Mouse (Mus musculus) fibroblast of lung, adult 2 months (primary cell): ENCODE data around the gene Ptrh2.
"Not testable (repeated sequence)": the region's sequence is repeated elsewhere in the genome, so short reads cannot be mapped to it uniquely, and the experiment has no call there.

Source experiments
- DNase-seq: peaks from one replicate; pipeline ENCODE4 v3.0.0-alpha.2; 2011; ENCODE audit warnings: low read depth

The Ptrh2 gene

DNA sequence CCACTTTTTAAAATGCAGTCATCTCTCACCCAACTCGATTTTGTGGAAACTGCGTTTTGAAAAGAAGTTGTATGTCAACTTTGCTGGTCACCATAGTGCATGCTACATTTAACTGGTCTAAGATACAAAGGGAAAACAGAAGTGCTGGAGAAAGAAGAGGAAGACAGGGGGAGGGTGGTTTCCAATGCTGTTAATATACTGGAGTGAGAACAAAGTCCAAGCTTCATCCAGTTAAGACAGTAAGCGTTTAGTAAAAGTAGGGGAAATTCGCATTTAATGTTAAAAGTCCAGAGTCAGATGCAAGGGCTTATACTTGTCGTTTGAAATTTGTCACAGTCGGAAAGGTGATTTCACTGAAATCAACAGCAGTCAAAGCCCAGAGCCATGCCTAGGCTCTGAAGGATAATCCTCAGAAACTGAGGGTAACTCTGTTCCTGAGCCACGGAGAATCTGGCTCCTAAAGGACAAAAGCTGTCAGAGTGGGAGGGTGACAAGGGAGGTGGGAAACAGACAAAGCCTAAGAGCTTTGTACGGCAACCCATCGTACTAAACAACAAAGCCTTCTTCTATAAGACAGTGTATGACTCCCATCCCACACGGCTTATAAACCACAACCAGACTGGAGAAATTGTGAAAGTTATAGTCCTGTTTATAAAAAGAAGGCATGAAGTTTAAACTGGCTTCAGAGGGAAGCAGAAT, 50.6 kb downstream of the Ptrh2 start:
- no peak for DNase-seq

DNA sequence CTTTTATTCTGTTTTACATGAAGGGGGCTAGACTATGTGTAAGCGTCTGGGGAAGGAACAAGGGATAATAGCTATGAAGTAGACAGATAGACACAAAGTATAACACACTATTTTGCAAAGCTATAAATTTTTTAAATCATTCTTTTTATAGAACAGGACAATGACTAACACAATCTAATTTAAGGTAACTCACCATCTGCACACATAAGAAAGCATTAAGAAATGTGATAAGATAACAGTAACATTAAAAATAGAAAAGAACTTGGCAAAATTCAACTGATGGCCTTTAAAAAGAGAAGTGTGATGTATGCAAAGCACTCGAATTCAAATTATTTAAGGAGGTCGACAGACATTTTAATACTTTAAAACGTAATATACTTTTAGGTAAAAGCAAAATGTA, 51.2 kb downstream of the Ptrh2 start:
- DNase-seq = no peak

DNA sequence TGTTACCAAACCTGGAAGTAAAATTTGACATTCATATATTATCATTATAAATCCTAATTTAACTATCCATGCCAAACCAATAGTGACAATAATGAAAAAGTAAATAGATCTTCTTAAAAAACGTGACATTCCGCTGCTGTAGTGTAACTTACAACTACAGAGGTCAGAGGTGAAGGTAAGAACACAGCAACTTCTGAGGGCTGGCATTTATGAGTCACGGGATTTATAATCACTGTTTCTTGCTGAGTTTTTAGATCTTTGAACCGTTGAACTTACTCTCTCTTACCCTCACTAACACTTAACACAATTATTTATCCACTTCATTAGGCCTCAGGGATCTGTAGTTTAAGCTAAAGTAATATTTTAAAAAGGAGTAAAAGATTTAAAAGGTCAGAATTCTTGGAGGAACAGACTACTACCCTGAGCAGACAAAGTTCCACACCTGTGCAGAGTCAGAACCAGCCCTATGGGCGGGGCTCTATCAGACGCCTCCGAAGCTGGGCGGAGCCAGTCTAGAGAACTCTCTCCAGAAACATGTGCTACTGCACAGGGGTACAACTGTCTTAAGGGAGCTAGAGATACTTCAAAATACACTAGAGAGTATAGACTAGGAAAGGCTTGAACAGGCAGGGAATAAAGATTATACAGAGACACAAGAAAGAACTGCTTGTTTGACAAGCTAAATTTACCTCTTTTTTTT, 53.7 kb downstream of the Ptrh2 start:
- no peak for DNase-seq

DNA sequence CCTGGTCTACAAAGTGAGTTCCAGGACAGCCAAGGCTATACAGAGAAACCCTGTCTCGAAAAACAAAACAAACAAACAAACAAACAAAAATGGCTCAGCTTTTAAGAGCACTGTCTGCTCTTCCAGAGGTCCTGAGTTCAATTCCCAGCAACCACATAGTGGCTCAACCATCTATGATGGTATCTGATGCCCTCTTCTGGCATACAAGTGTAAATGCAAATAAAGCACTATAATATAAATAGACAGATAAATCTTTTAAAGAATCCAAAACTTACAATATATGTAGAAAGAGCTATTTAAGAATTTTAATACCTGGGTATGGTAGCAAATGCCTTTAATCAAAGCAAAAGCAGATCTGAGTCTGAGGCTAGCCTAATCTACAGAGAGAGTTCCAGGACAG, 54.5 kb downstream of the Ptrh2 start:
- not testable (repeated sequence) for DNase-seq

DNA sequence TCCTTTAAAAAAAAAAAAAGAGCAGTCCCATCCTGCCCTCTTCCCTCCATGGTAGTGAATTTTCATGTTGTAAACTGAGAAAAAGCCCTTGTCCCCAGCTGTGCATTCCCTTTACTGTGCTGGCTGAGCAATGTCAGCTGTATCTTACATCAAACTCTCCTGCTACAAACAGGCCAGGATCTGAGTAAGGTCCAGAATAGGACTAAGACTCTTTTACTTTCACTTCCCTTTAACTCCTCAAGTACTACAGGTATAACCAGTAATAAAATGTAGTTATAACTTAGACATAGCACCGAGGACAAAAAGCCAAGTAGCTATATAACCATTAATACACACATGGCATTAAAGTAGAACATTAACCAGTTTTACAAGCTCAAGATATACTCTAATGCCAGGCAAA, 55.2 kb downstream of the Ptrh2 start:
- DNase-seq = no peak

DNA sequence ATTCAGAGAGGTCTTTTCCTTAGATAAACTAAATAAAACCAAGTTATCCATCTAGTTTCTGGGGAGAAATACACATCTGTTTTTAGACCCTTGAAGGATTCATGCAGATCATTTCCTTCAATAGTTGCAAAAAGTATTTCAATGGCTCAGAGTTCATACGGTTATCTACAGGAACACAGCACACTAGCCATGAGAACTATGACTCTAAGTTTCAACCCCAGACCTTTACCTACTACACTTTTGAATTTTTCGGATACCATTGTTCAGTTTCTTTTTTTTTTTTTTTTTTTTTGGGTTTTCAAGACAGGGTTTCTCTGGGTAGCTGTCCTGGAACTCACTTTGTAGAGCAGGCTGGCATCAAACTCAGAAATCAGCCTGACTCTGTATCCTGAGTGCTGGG, 55.7 kb downstream of the Ptrh2 start:
- DNase-seq = no peak

DNA sequence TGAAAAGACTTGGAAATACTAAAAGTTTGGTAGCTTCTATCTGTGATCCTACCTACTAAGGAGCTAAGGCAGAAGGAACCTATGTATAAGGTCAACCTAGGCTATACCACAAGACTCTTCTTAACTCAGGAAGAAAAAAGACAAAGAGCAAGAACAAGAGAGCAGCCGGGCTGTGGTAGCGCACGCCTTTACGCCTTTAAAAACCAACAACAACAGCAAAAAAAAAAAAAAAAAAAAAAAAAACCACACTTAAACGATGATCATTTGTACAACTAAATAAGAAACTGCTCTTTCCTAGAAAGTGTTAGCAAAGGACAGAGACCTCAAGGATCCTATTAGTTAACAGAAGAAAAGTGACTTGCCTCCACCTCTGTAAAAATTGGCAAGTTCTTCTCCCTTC, 57.7 kb downstream of the Ptrh2 start:
- DNase-seq = no peak
